Mouse (Mus musculus): ENCODE measurements at regions not wholly inside any gene's neighbourhood (a gene's known extent, or its start where the extent isn't known, plus 50 kb on each side); places are given as distances from the start of the nearest gene placed in this dataset.

- no peak for ATAC-seq (replicated peaks; ENCODE audit: extremely low read depth, insufficient read depth, low FRiP score)
Measured at GRCm38 (mm10) chr10:105034711-105035386, 539.4 kb downstream of the Tmtc2 start.

DNA sequence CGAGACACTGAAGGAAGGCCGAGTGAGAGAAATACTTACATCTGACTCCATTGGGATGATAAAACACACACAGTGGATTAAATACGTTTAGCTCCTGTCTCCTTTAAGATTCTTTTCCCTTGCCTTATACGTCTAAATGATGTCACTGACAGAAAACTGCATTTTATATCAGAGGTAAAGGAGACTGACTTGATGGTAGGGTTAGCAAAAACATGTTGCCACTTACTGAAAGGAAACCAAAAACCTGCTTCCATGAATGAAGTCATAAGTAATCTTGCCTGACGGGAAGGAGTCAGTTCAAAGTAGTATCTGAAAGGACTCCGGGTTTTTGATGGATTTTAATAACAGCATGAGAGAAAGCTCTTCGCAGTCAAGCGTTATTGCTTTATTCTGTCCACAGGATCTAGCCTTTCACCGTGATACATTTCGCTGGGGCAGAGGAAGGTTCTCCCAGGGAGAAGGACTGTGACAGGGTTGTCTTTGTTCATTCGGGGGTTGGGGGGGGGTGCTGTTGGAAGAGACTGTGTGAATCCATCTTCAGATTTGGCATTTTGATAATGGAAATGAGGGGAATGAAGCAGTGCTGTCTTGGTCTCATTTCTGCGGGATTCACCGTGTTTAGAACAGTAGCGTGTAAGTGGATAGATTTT, 553.7 kb downstream of the Tmtc2 start:
- H3K9ac ChIP-seq (ENCODE audit: low read length): no peak overlapping the region
- no peak overlapping the region for H3K27ac ChIP-seq (ENCODE audit: low read length)
- H3K4me3 ChIP-seq (ENCODE audit: low read length): no peak overlapping the region
- H3K9me3 ChIP-seq (replicated peaks; ENCODE audit: control insufficient read depth, low read length): no peaks in the 10 kb centered on the region
- H3K4me1 ChIP-seq (ENCODE audit: control insufficient read depth, insufficient read depth, low read length): no peaks in the 10 kb centered on the region
- H3K27me3 ChIP-seq (ENCODE audit: control insufficient read depth, insufficient read depth, low read length): no peaks in the 10 kb centered on the region
- whole genome bisulfite sequencing: 67% methylated on average over 14 of the region's 14 CpGs
- H3K36me3 ChIP-seq (ENCODE audit: control insufficient read depth, insufficient read depth): no peaks in the 10 kb centered on the region
- no peak overlapping the region for H3K4me2 ChIP-seq (ENCODE audit: low read depth, low read length)
- no peak for ATAC-seq (replicated peaks; ENCODE audit: extremely low read depth, insufficient read depth, low FRiP score)

More at GRCm38 (mm10) chr10:105034711-105035386, 539.4 kb downstream of the Tmtc2 start:
- Histone ChIP-seq H3K4me1 (ENCODE audit: control insufficient read depth, insufficient read depth, low read length) (no peaks in the 10 kb centered on the region), H3K4me2 (ENCODE audit: low read depth, low read length) (no peak overlapping the region), H3K27me3 (ENCODE audit: control insufficient read depth, insufficient read depth, low read length) (no peaks in the 10 kb centered on the region), H3K4me3 (ENCODE audit: low read length) (no peak overlapping the region), H3K27ac (ENCODE audit: low read length) (no peak overlapping the region), H3K9ac (ENCODE audit: low read length) (no peak overlapping the region), H3K9me3 (replicated peaks; ENCODE audit: control insufficient read depth, low read length) (no peaks in the 10 kb centered on the region), H3K36me3 (ENCODE audit: control insufficient read depth, insufficient read depth) (no peaks in the 10 kb centered on the region)
- WGBS: 70% methylated on average over 1 of the region's 1 CpGs

DNA sequence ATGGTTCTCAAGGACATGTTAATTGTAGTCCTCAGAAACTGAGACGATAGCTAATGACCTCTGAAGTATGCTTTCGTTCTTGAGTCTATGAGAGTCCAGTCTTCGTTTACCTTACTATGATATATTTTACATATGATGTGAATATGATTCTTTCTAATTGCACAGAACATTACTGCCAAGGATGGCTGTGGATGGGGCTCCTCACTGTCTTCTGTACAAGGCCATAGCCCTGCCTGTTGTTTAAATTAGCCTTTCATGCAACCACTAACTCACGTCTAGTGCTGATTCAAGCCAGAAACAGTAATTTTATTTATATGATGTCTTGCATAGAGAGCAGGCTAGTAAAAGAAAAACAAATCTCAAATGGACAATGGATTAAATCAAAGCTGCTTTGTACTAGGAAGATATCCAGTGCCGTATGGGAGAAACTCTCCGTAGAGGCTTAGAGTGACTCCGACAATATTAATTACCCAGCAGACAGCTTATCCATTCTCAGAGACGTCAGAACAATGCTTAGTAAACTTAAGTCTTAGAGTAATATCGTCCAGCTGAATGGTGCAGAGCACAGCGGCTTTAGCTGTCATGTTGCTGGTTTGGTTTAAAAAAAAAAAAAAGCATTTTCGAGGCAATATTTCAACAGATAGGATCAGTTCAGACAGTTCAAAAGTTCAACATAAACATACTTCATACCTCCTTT, 554.3 kb downstream of the Tmtc2 start:
- no peaks in the 10 kb centered on the region for H3K36me3 ChIP-seq (ENCODE audit: control insufficient read depth, insufficient read depth)
- no peaks in the 10 kb centered on the region for H3K27me3 ChIP-seq (ENCODE audit: control insufficient read depth, insufficient read depth, low read length)
- H3K9me3 ChIP-seq (replicated peaks; ENCODE audit: control insufficient read depth, low read length): no peaks in the 10 kb centered on the region
- no peak overlapping the region for H3K9ac ChIP-seq (ENCODE audit: low read length)
- no peak overlapping the region for H3K4me2 ChIP-seq (ENCODE audit: low read depth, low read length)
- 68% methylated on average over 11 of the region's 11 CpGs for WGBS
- H3K27ac ChIP-seq (ENCODE audit: low read length): no peak overlapping the region
- ATAC-seq (replicated peaks; ENCODE audit: extremely low read depth, insufficient read depth, low FRiP score): no peak
- no peaks in the 10 kb centered on the region for H3K4me1 ChIP-seq (ENCODE audit: control insufficient read depth, insufficient read depth, low read length)
- no peak overlapping the region for H3K4me3 ChIP-seq (ENCODE audit: low read length)

Data from heart, embryonic 16.5 days (tissue).